Mouse (Mus musculus) frontal cortex, postnatal 25 days (tissue): Measurements from ENCODE around the gene Zyx.

Experiments
- DNase-seq, 2 experiments: peaks; one replicate each; pipeline ENCODE4 v3.0.0; 2022; ENCODE audit warnings: low spot score in 2 of 2

Gene Zyx

DNA sequence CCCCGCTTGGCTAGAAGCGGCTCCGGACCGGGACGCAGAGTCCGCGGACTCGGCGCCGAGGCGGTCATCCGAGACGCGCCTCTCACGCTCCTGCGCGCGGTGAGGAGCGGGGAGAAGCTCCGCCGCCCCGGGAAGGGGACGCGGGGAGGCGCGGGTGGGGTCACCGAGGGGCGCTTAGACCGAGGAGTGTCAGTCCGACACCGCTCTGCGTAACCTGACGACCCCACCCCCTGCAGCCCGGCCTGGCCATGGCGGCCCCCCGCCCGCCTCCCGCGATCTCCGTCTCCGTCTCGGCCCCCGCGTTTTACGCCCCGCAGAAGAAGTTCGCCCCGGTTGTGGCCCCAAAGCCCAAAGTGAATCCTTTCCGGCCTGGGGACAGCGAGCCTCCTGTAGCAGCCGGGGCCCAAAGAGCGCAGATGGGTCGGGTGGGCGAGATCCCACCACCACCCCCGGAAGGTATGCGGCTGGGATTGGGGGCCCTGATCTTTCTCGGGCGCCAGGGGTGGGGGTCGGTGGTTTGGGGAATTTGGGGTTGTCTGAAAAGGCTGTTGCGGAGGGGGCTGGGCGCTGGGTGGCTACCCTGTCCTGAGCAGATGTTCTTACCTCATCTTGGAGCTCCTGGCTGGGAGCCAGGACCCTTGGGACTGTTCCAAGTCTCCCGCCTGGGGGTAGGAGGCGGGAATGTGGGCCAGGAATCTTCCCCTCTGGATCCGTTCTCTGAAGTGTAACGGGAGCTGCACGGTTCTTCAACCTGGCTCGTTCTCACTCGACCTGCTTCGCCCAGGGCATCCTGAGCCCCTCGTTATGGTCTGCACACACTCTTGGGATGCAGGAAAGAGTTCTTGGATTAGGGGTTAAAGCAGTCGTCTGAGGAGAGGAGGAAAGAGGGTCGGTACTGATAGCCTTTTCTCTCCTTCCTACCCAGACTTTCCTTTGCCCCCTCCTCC is 864 bp downstream of the Zyx start:
- DNase-seq, result peak; percentile 58 to 62

DNA sequence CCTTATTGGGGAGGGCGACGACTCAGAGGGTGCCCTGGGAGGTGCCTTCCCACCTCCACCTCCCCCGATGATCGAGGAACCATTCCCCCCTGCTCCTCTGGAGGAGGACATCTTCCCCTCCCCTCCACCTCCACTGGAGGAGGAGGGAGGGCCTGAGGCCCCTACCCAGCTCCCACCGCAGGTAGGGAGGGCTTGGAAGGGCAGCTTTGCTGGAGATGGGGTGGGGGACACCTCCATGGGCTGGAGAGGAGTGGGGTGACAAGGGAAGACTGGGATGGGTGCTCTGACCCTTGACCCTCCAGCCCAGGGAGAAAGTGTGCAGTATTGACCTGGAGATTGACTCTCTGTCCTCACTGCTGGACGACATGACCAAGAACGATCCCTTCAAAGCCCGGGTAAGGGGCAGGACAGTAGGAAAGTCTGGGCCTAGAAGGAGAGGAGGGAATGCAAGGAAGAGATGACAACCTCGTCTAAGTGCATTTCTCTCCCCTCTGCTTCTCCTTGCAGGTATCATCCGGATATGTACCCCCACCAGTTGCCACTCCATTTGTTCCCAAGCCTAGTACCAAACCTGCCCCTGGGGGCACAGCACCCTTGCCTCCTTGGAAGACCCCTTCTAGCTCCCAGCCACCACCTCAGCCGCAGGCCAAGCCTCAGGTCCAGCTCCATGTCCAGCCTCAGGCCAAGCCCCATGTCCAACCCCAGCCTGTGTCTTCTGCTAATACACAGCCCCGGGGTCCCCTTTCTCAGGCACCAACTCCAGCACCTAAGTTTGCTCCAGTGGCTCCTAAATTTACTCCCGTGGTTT is 1.7 kb downstream of the Zyx start:
- no peak for DNase-seq

DNA sequence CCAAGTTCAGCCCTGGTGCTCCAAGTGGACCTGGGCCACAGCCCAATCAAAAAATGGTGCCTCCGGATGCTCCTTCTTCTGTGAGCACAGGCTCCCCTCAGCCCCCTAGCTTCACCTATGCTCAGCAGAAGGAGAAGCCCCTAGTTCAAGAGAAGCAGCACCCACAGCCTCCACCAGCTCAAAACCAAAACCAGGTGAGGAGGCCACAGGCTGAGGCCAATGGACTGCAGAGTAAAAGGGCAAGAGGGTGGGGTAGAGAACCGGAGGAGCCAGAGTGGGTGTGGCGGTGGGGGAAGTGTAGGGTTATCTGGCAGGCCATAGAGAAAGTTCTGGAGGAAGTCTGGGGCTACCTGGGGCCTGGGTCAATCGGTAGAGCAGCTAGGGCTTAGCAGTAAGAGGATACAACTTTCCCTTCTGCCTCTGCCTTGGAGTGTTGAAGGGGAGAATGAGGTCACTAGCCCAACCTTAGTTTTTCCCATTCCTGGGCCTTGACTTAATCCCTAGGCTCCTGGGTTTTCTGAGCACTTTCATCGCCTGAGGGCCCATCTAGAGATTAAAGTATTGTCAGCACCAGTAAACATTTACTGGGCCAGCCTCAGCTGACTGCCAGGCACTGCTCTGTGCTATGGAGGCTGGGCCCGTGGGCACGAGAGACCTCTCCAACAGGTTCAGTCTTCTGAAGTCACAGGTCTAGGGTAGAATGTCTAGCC is 2.5 kb downstream of the Zyx start:
- DNase-seq, result no peak

DNA sequence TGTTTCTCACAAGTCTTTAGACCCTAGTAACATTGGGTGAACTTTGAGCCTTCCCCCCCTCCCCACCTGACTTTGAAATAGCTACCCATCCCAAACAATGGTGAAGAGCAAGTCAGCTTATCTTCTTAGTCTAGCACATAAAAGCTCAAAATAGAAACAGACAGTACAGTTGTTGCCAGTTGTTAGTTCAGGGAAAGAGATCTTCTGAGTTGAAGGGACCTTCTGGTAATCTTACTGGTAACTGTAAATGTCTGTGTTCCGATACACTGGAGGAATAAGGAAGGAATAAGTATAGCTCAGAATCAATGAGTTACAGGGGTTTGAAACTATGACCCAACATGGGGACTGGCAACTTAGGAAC is 3.0 kb downstream of the Zyx start:
- no peak for DNase-seq

DNA sequence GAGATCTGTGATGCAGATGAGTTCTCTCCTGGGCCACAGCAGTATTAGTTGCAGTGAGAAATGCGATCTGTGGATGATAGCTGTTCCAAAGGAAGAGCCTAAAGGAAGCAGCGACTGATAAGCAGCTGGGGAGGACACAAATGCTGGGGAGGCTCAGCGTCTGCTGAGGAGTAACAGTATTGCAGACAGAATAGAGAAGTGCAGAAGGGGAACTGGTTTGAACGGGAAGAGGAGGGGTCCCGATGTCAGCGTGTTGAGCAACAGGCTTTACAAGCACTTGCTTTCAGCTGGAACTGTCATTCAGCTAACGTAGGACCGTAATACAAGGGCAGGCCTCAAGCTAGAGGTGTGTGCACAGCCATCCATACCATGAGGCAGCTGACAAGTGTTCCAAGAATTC is 3.8 kb downstream of the Zyx start:
- no peak for DNase-seq

DNA sequence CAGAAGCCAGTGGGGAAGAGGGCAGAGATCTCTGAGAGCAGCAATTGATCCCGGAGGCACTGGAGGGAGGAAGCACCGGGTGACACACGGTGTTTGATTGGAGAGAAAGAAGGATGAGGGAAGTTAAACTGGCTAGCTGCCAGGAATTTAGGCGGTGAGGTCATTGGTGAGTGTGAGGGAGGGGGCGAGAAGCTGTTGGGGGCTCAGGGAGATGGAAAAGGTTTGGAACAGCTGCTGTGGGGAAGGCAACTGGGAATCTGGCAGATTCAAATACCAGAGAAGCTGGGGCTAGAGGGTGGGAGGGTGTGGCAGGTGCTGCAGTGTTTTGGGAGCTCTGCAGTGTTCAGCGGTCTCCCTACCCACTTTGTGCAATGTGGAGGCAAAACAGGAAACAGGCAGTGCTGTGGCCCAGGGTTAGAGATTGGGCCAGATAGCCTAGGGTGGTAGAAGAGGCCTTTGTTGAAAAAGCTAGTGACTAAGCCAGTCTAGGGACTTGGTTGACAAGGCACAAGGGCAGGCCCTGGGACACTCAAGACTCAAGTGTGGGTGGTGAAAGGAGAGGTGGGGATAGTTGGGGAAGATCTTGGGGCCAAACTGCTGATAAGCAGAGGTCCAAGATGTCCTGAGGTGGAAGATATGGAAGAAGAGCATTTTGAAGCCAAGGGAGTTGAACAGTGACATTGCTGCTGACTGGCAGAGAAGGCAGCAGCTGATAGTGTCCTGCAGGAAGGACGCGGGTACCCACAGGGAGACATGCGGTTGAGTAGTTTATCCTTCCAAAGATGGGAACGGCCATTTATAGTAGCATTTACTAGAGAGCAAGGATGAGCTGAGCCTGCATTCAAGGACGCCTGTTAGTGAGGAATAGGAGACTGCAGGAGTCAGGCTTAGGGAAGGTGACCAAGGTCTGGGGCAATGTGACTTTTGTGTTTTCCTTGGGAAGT is 4.9 kb downstream of the Zyx start:
- no peak for DNase-seq

DNA sequence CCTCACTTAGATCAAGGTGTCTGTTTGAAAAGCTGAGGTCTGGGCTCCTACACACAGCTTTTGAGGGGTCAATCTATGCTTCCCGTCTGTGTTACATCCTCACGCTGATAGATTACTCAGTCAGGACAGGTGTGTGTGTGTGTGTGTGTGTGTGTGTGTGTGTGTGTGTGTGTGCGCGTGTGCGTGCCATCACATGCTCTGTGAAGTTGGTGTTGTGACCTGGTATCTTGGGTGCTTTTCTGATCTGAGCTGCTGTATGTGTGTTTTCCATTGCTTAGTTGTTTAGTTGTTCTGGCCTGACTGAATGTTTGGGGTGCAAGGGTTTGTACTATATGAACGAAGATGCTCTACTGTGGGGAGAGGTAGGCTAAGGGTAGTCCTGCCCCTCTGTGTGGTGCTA is 5.9 kb downstream of the Zyx start:
- no peak for DNase-seq

DNA sequence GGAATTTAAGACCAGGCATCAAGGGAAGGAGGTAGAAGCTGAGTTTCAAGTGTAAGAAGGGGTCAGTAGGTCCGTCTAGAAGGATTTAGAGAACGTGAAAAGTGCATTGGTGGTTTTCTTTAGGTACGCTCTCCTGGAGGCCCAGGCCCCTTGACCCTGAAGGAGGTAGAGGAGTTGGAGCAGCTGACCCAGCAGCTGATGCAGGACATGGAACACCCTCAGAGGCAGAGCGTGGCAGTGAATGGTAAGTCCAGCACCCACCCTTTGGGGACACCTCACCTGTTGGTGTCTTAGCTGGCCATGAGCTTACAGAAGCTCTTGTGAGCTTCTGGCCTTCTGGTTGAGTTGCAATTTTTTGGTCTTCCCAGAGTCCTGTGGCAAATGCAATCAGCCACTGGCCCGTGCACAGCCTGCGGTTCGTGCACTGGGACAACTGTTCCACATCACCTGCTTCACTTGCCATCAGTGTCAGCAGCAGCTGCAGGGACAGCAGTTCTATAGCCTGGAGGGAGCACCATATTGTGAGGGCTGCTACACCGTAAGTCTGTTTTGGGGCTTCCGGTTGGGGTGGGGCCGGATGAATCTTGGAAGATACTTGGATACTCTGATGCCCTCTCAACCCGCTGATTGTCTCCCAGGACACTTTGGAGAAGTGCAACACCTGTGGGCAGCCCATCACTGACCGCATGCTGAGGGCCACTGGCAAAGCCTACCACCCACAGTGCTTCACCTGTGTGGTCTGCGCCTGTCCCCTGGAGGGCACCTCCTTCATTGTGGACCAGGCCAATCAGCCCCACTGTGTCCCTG is 6.6 kb downstream of the Zyx start:
- no peak for DNase-seq

DNA sequence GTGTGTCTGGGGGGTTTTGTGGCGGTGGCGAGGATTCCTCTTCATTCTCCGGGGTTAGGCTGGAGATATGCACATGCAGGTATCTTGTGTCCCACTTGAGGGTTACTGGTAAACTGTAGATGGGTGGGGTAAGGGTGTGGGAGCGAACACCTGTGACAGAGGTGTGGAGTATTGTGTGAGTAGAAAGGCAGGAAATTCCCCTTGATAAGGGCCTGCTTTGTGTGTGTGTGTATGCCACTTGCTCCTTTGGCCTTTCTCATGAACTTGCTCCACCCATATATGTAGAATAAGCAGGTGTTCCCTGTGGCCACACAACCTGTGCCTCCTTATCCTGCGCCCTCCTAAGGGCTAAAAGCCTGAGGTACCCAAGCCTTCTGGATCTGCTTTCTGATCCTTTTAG is 7.5 kb downstream of the Zyx start:
- no peak for DNase-seq

DNA sequence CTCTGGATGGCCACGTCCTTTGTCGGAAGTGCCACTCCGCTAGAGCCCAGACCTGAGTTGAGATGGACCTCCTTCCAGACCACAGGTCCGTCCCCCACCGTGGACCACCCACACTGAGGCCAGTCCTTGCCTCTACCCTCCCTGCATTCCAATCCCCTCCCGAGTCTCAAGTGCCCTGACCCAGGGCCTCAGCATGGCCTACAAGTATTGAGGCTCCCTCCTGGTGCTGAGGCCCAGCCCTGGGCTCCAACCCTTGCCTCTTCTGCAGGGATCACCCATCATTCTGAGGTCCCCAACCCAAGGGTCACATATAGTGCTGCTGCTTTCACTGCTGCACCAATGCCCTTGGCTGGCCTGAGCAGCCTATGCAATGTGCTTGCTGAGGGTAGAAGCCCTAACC is 8.5 kb downstream of the Zyx start:
- DNase-seq, result no peak

DNA sequence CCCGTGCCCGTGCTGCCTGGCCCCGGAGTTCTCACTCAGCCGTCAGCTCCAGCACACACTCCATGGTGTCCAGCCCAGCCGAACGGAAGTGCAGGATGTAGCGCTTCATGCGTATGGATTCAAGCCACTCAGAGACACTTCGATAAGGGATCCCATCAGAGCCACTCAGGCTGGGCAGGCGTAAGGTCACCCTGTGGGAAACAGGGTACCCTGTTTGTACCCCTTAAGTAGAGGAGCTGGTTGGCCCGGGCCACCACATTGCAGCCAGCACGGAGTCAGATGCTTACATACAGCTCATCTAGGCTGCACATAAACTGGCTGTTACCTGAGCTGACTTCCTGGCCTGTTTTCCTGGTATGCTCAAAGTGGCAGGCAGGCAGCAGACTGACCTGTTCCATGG is 9.5 kb downstream of the Zyx start:
- no peak for DNase-seq

DNA sequence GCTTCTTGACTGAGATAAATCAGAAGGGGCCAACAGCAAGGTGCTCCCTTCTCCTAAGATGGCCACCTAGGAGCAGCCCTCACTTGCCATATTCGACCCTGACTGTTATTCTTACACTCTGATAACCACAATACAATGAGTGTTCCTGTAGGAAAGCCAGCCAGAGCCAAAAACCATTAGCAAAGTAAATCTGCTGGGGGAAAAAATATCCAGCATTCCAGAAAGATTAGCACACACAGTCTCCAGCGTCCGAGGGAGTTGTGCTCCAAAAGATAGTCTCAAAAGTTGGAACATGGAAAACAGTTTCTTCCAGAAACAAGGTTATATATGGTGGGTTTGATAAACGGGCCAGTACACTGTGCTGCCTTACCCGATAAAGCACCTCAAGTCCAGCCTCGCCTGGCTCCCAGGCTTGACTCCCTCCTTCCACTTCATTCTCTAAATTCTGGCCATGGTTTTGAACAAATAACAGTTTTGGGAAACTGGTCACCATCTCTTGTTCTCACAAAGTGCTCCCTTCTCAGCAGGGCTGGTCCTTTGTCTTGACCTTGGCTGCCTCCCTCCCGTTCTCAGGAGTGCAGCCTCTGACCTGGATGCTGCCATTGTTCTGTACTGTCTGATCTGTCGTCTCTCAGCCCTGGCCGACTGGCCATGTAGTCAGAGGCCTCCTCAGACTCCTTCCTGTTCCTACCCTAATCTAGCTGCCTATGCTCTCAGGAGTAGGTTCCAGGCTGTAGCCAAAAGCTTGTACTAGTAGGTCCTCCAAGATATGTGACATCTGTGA is 10.1 kb downstream of the Zyx start:
- no peak for DNase-seq

DNA sequence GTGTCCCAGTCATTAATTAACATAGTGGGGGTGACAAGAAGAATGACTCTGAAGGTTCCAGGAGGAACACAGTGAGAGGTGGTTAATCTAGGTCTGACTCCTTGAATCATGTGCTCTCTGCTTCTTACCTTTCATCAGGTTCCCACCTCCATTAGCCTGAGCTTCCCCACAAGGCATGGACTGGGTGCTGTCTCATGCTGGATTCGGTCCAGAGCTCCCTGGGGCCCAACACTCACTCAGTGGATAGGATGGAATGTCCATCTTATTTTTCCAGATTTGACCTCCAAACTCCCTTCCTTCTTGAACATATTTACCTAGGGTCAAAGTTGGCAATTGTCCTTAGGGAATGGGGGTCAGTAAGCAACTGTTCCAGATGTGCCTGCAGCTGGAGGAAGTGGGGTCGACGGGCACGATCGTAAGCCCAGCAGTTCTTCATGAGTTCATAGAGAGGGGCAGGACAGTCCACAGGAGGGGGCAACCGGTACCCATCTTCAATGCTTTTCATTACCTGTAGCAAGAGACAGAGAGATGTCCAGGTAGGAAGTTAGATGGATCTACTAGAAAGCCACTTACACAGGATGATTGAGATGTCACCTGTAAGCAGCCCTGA is 10.9 kb downstream of the Zyx start:
- DNase-seq, result no peak

DNA sequence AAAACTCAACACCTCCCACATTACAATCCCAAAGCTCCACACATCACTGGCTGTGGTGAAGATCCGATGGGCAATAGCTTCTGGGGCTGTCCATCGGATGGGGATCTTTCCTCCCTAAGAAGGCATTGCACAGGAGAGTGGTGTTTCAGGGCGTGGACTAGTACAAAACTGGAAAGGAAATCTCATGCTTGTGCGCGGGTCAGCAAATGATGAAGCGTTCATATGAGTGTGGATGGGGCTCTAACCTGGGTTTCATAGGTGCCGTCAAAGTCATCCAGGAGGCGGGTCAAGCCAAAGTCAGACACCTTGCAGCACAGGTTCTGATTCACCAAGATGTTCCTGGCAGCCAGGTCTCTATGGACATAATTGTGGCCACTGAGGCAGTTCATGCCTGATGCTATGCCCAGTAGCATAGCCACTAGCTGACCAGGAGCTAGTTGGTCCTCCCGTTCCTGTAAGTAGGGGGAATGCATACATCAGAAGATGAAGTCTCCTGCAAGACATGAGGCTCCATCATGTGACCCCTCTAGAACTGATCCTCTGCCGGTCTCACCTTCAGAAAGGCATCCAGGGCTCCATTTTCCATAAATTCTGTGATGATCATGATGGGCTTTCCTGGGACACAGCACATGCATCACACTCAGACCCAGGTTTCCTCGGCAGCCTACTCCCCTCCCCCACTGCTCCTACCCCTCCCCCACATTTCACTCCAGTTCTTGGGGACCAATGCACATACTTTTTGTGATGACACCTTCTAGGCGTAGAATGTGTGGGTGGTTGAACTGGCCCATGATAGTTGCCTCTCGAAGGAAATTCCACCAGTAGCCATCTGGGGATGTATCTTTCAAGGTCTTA is 11.8 kb downstream of the Zyx start:
- DNase-seq, result no peak

DNA sequence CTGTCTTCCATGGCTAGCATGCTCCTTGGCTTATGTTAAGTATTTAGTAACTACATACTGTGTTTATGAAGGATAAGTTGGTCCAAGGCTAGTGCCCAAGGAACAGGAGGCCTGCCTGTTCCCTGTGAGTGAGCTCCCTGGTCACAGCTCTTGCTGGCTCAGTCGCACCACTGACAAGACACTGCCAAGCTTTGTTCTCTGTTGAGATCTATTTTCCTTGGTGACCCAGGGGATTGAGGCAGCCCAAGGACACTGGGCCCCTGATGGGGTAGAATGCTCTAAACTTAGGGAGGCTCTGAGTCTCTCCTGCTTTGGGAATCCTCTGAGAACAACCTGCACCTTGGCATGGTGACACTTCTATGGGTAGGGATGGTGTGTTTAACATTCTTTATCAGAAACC is 12.6 kb downstream of the Zyx start:
- DNase-seq, result no peak

DNA sequence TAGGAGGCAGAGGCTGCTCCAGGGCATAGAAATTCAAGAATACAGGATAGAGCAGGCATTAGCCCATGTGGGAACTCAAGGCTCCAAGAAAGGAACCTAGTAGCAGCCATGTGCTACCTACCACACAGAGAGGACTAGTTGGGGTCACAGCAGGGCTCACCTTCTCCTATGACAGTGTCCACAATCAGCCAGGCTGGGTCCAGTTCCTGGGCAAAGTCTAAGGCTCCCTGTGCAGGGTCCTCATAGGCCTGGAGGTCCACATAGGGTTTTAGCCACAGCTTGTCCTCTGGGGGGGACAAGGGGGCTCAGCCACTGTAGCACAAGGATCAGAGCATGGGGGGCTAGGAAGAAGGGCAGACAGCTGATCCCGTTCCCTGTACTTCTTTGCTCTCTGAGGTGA is 13.1 kb downstream of the Zyx start:
- DNase-seq, result no peak

DNA sequence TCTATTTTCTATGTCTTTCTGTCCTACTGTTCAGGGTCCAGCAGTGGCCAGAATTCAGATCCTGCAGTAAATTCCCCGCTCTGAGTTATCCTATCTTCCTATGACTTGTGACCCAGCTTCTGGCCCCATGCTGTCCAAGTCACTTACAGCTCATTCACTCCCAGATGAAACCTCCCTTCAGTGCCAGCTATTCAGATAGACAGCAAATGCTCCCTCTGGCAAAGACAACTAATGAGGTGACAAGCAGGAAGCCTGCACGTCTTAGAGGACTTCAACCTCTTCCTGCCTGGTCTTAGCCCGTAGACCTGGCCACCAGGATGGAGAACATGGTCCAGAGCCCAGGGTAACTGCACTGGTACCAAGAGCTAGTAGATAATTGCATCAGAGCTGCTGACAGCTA is 13.5 kb downstream of the Zyx start:
- no peak for DNase-seq

DNA sequence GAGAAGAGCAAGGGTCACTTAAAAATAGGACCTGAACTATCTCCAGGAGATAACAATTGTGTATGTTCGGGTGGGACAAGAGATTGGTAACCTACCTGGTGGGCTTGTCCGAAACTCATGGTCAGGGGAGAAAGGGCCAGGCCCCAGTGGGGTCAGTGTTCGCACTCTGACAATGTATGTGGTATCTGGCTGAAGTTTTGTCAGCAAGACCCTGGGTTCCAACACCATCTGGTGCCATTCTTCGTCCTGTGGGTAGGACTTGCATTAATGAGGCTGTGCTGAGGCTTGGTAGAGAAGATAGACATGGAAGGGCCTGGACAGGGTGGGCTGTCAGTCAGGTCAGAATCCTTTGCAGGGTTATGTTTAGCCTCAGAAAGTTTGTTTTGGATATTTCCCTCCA is 14.6 kb downstream of the Zyx start:
- DNase-seq, result no peak
